Mouse (Mus musculus): ENCODE measurements around the gene Ppp1r9a.

Gene Ppp1r9a

GRCm38 (mm10) chr6:4962197-4962596 is 59.5 kb downstream of the Ppp1r9a start:
- DNase-seq: no peak

- no peak for DNase-seq
Measured at GRCm38 (mm10) chr6:4963049-4963448, 60.3 kb downstream of the Ppp1r9a start.

- DNase-seq: no peak
Measured at GRCm38 (mm10) chr6:4967236-4967635, 64.5 kb downstream of the Ppp1r9a start.

- DNase-seq: peak; percentile 60
Measured at GRCm38 (mm10) chr6:4971229-4971628, 68.5 kb downstream of the Ppp1r9a start.

GRCm38 (mm10) chr6:4972808-4973207 is 70.1 kb downstream of the Ppp1r9a start:
- DNase-seq: peak; percentile 34

GRCm38 (mm10) chr6:4973337-4973736 is 70.6 kb downstream of the Ppp1r9a start:
- peak; percentile 27 for DNase-seq

- DNase-seq: no peak
Measured at GRCm38 (mm10) chr6:4977515-4977914, 74.8 kb downstream of the Ppp1r9a start.

GRCm38 (mm10) chr6:4978249-4978648 is 75.5 kb downstream of the Ppp1r9a start:
- no peak for DNase-seq

GRCm38 (mm10) chr6:4978897-4979296 is 76.2 kb downstream of the Ppp1r9a start:
- no peak for DNase-seq

GRCm38 (mm10) chr6:4980113-4980512 is 77.4 kb downstream of the Ppp1r9a start:
- DNase-seq: no peak

GRCm38 (mm10) chr6:4982686-4983162 is 80.0 kb downstream of the Ppp1r9a start:
- peak; percentile 73 for DNase-seq

- no peak for DNase-seq
Measured at GRCm38 (mm10) chr6:4985668-4986067, 83.0 kb downstream of the Ppp1r9a start.

- DNase-seq: no peak
Measured at GRCm38 (mm10) chr6:4987084-4987483, 84.4 kb downstream of the Ppp1r9a start.

GRCm38 (mm10) chr6:4988688-4989087 is 86.0 kb downstream of the Ppp1r9a start:
- no peak for DNase-seq

GRCm38 (mm10) chr6:4992308-4992707 is 89.6 kb downstream of the Ppp1r9a start:
- no peak for DNase-seq

- DNase-seq: no peak
Measured at GRCm38 (mm10) chr6:4993600-4994160, 91.0 kb downstream of the Ppp1r9a start.

GRCm38 (mm10) chr6:4994161-4994919 is 91.6 kb downstream of the Ppp1r9a start:
- DNase-seq: no peak

GRCm38 (mm10) chr6:4997599-4997998 is 94.9 kb downstream of the Ppp1r9a start:
- no peak for DNase-seq

- no peak for DNase-seq
Measured at GRCm38 (mm10) chr6:4998929-4999328, 96.2 kb downstream of the Ppp1r9a start.

GRCm38 (mm10) chr6:5000788-5001187 is 98.1 kb downstream of the Ppp1r9a start:
- no peak for DNase-seq

GRCm38 (mm10) chr6:5005491-5006275 is 103.0 kb downstream of the Ppp1r9a start:
- no peak for DNase-seq

- no peak for DNase-seq
Measured at GRCm38 (mm10) chr6:5006283-5006946, 103.7 kb downstream of the Ppp1r9a start.

GRCm38 (mm10) chr6:5008166-5008565 is 105.4 kb downstream of the Ppp1r9a start:
- no peak for DNase-seq

Data from lung, postnatal 10 days (tissue).